Mouse (Mus musculus) C2C12 (cell line): ENCODE results near the gene Vps39. TPM values are rescaled to one million over a fixed set of nuclear protein-coding genes. Genes with fewer than 3 reads are reported as not detected.

Experiments
- H3K27me3 ChIP-seq: one replicate; pipeline ENCODE4 v1.6.1; 2011; ENCODE audit not compliant: control insufficient read depth, insufficient read depth, insufficient read length
- H3K36me3 ChIP-seq: one replicate; pipeline ENCODE4 v1.6.1; 2011; ENCODE audit not compliant: control insufficient read depth, insufficient read depth
- H3K4me3 ChIP-seq: one replicate; pipeline ENCODE4 v1.5.1; 2011; ENCODE audit warnings: mild to moderate bottlenecking, control low read depth; ENCODE audit not compliant: poor library complexity, insufficient read depth, severe bottlenecking
- H3K79me2 ChIP-seq: one replicate; pipeline ENCODE4 v1.6.1; 2011; ENCODE audit not compliant: control insufficient read depth, insufficient read depth
- H3K79me3 ChIP-seq: one replicate; pipeline ENCODE4 v1.6.1; 2011; ENCODE audit warnings: low read depth, control low read depth
- H3ac ChIP-seq: one replicate; pipeline ENCODE3; 2011; ENCODE audit warnings: low read depth; ENCODE audit not compliant: control insufficient read depth, insufficient read length
- CEBPB ChIP-seq: IDR thresholded peaks from one replicate; pipeline ENCODE4 v1.6.1; 2011; ENCODE audit warnings: low read depth, mild to moderate bottlenecking, control low read depth, moderate library complexity
- CTCF ChIP-seq: IDR thresholded peaks from one replicate; pipeline ENCODE4 v1.5.1; 2011; ENCODE audit not compliant: control insufficient read depth, insufficient read depth, insufficient read length
- FOSL1 ChIP-seq: IDR thresholded peaks from one replicate; pipeline ENCODE4 v1.8.0; 2011; ENCODE audit warnings: mild to moderate bottlenecking, low read length; ENCODE audit not compliant: poor library complexity, insufficient read depth, severe bottlenecking
- MAX ChIP-seq: IDR thresholded peaks from one replicate; pipeline ENCODE4 v1.6.1; 2011; ENCODE audit warnings: mild to moderate bottlenecking, control low read depth
- MYOD1 ChIP-seq: IDR thresholded peaks from one replicate; pipeline ENCODE4 v1.6.1; 2011; ENCODE audit warnings: low read depth; ENCODE audit not compliant: control insufficient read depth, insufficient read length
- MYOG ChIP-seq: IDR thresholded peaks from one replicate; pipeline ENCODE4 v1.6.1; 2011; ENCODE audit not compliant: control insufficient read depth, insufficient read length; ENCODE audit errors: extremely low read depth
- USF1 ChIP-seq: IDR thresholded peaks from one replicate; pipeline ENCODE4 v1.6.1; 2011; ENCODE audit warnings: low read depth, mild to moderate bottlenecking, control low read depth, moderate library complexity
- polyA plus RNA-seq: library from polyadenylated mRNA; unstranded; fragments of >200 nt; fragmentation: generic; extraction: Trizol; gene quantifications from one replicate; pipeline ENCODE4 v1.2.1, GENCODE M21; 2012; ENCODE audit warnings: missing spikeins

Vps39 gene
- polyA plus RNA-seq, 1 experiment = 12.3 TPM

DNA sequence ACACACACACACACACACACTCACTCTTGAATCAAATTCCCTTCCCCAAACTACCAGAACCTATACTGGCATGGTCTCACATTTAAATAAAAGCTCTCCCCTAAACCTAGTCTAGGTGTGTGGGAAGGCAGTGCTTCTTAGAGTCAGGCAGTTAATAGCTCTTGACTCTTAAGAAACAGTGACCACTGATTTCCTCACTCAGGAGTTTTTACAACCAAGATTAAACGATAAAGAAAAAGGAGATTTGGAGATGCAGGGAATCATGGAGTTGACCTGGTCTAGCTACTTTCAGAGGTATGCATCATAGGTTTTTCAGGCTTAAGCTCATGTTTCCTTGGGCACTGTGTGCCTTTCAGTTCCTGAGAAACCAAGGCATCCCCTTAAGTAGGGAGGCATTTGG lies 33.3 kb upstream of the Vps39 start:
- no peak overlapping the region for H3ac ChIP-seq
- H3K27me3 ChIP-seq = no peaks in the 10 kb centered on the region
- H3K36me3 ChIP-seq = peaks cover 66% of the 10 kb centered on the region
- TF ChIP-seq MYOD1 (no peak), USF1 (no peak), CTCF (no peak), FOSL1 (no peak), MYOG (no peak), MAX (no peak), CEBPB (no peak)
- H3K4me3 ChIP-seq = no peak overlapping the region
- no peaks in the 10 kb centered on the region for H3K79me2 ChIP-seq
- H3K79me3 ChIP-seq = peaks cover 2% of the 10 kb centered on the region

DNA sequence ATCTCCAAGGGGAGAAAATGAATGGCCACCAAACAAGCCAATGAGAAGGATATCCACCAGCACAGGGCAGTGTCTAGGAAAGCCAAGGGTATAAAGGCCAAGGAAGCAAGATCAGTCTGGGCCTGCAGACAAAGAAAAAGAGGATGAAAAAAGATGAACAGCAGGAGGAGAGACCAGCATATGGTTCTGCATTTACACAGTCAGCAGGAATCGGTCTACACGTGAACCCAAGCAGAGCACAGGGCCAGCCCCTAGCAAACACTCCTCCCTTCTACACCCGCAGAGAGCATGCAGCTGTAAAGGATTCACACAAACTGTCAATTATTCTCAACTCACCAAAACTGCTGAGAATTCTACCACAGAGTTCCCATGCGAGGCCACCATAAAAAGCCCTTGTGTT lies 20.9 kb upstream of the Vps39 start:
- Histone ChIP-seq H3K36me3 (peaks cover 83% of the 10 kb centered on the region), H3K4me3 (no peak overlapping the region), H3ac (no peak overlapping the region), H3K79me2 (no peaks in the 10 kb centered on the region), H3K79me3 (no peaks in the 10 kb centered on the region), H3K27me3 (no peaks in the 10 kb centered on the region)
- TF ChIP-seq CTCF = no peak
- no peak for TF ChIP-seq MYOD1
- TF ChIP-seq FOSL1 = no peak
- no peak for TF ChIP-seq MYOG
- no peak for TF ChIP-seq MAX
- no peak for TF ChIP-seq USF1
- TF ChIP-seq CEBPB = no peak

DNA sequence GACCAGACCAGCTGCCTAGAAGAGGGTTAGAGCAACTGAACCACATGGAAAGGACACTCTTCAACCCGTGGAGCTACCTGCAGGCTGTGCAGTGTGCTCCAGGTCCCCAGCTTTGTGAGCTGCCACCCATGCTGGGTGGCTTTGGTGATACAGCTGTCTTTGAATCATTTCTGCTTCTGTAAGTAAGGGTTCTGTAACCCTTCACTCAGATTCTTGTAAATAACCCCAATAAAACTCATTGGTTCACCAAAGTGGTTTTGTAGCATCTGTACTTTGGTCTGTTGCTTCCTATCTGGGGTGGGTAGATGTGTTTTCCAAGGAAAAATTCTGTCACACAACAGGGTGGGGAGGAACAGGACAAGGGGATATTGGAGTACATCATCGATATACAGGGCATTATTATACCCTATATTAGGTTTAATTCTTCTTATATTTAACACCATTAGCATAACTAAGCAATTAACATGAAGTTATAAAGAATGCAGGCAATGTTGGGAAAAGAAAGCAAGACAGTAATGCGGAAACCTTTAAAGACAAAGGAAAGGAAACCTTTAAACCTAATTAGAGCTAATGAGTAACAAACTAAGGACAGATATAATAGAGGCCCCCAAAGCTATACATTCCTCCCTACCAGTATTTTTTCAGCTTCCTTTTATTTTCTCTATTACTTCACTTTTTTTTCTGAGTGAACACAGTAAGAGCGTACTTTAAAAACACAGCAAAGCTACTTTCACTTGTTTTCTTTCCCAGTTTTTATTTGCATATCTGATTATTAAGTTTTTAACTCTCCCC lies 14.7 kb upstream of the Vps39 start:
- TF ChIP-seq USF1 = no peak
- TF ChIP-seq MAX = no peak
- TF ChIP-seq CEBPB = no peak
- no peak for TF ChIP-seq FOSL1
- no peak for TF ChIP-seq CTCF
- no peak for TF ChIP-seq MYOG
- TF ChIP-seq MYOD1 = no peak

DNA sequence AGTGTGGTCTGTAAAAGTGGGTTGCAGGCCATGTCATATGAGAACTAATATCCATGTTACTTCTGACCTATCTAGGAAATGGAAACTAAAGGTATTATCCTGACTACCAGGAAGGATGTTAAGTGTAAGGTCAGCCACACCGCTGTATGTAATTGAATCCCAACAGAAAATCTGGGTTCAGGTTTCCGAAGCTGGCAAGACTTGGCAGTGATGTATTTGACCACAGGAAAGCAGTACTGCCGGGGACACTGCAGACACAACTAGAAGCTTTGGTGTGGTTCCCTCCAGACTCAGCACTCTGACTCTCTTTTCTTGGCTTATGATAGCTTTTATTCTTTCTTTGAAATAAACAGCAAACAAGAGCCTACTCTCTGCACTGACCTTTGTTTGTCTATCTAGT lies 13.6 kb upstream of the Vps39 start:
- Histone ChIP-seq H3ac (no peak overlapping the region), H3K4me3 (no peak overlapping the region), H3K36me3 (peaks cover 78% of the 10 kb centered on the region), H3K79me2 (no peaks in the 10 kb centered on the region), H3K79me3 (no peaks in the 10 kb centered on the region), H3K27me3 (no peaks in the 10 kb centered on the region)
- no peak for TF ChIP-seq CTCF
- TF ChIP-seq FOSL1 = no peak
- TF ChIP-seq MYOG = no peak
- TF ChIP-seq MYOD1 = no peak
- no peak for TF ChIP-seq MAX
- no peak for TF ChIP-seq CEBPB
- TF ChIP-seq USF1 = no peak

More for the DNA sequence above, 14.7 kb upstream of the Vps39 start:
- H3K27me3 ChIP-seq = no peaks in the 10 kb centered on the region
- no peak overlapping the region for H3ac ChIP-seq
- H3K79me3 ChIP-seq = no peaks in the 10 kb centered on the region
- H3K36me3 ChIP-seq = peaks cover 78% of the 10 kb centered on the region
- H3K79me2 ChIP-seq = no peaks in the 10 kb centered on the region
- H3K4me3 ChIP-seq = no peak overlapping the region

DNA sequence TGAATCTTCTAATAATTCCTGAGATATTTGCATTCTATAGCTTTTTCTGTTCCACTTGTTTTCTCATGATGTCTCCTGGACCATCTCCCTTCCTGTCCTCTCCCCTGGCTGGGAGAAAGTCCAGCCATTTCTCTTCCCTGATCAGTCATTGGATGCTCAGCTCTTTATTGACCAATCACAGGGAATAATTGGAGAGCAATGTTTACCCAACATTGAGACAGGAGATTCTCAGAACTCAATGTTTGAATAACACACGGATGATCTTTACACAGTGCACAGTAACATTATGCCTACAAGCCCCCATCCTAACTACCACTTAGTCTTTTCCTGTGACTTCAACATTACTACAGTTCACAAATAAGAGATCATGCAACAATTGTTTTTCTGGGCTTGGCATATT lies 7.5 kb upstream of the Vps39 start:
- no peak for TF ChIP-seq CEBPB
- no peak for TF ChIP-seq USF1
- TF ChIP-seq FOSL1 = no peak
- TF ChIP-seq MYOG = no peak
- TF ChIP-seq CTCF = no peak
- TF ChIP-seq MYOD1 = no peak
- no peak for TF ChIP-seq MAX
- Histone ChIP-seq H3K27me3 (no peaks in the 10 kb centered on the region), H3K36me3 (peaks cover 75% of the 10 kb centered on the region), H3K79me2 (no peaks in the 10 kb centered on the region), H3K4me3 (no peak overlapping the region), H3K79me3 (no peaks in the 10 kb centered on the region), H3ac (no peak overlapping the region)

DNA sequence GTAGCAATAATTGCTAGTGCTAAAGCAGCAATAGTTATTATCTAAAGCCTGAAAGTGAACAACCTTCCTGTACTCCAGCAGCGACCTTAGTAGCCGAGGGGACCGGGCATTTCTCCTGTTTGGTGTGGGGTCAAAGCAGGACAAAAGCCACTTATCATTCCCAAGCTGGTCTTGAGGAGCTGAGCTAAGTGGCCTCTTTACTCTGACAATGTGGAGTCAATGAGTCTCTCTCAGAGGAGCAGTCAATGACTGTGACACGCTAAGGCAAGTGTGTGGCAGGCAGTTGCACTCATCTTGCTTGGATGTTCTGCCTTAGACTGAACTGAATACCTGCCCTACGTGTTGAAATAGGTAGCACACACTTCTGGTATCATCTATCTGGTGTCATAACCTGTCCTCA lies 1.6 kb downstream of the Vps39 start:
- Histone ChIP-seq H3K79me2 (peaks cover 37% of the 10 kb centered on the region), H3ac (no peak overlapping the region), H3K27me3 (no peaks in the 10 kb centered on the region), H3K36me3 (peaks cover 17% of the 10 kb centered on the region), H3K4me3 (no peak overlapping the region), H3K79me3 (no peaks in the 10 kb centered on the region)
- TF ChIP-seq MAX = no peak
- no peak for TF ChIP-seq MYOG
- TF ChIP-seq FOSL1 = no peak
- no peak for TF ChIP-seq USF1
- TF ChIP-seq MYOD1 = no peak
- TF ChIP-seq CTCF = no peak
- TF ChIP-seq CEBPB = no peak
